Mouse (Mus musculus) spleen, postnatal 10 days (tissue): ENCODE measurements around the gene Tex22.

Source experiments
- DNase-seq, 2 experiments: peaks; one replicate each; pipeline ENCODE4 v3.0.0; 2021 to 2022; ENCODE audit warnings: low spot score in 2 of 2

Gene Tex22

GRCm38 (mm10) chr12:113056089-113056488, 18.2 kb upstream of the Tex22 start:
- no peak for DNase-seq

- no peak for DNase-seq
These were observed 14.1 kb upstream of the Tex22 start for GRCm38 (mm10) chr12:113060178-113060577.

- no peak for DNase-seq
These were observed 12.7 kb upstream of the Tex22 start for GRCm38 (mm10) chr12:113061606-113062005.

- no peak for DNase-seq
These were observed 12.1 kb upstream of the Tex22 start for GRCm38 (mm10) chr12:113062201-113062600.

- no peak for DNase-seq
These were observed 10.6 kb upstream of the Tex22 start for GRCm38 (mm10) chr12:113063700-113064099.

- no peak for DNase-seq
These were observed 6.3 kb upstream of the Tex22 start for GRCm38 (mm10) chr12:113068002-113068401.

GRCm38 (mm10) chr12:113069389-113069788, 4.9 kb upstream of the Tex22 start:
- DNase-seq: no peak

- no peak for DNase-seq
These were observed 3.0 kb upstream of the Tex22 start for GRCm38 (mm10) chr12:113071321-113071720.

- no peak for DNase-seq
These were observed 2.5 kb upstream of the Tex22 start for GRCm38 (mm10) chr12:113071827-113072226.

- DNase-seq: peak in 1 of 2 experiments; percentile 46
These were observed 628 bp upstream of the Tex22 start for GRCm38 (mm10) chr12:113073420-113074328.

GRCm38 (mm10) chr12:113075063-113075454, 757 bp downstream of the Tex22 start:
- peak; percentile 84 to 92 for DNase-seq

GRCm38 (mm10) chr12:113075486-113075885, 1.2 kb downstream of the Tex22 start:
- DNase-seq: no peak

- DNase-seq: no peak
These were observed 13.0 kb downstream of the Tex22 start for GRCm38 (mm10) chr12:113087276-113087675.

- DNase-seq: no peak
These were observed 13.7 kb downstream of the Tex22 start for GRCm38 (mm10) chr12:113088026-113088425.

GRCm38 (mm10) chr12:113089107-113089506, 14.8 kb downstream of the Tex22 start:
- DNase-seq: no peak

GRCm38 (mm10) chr12:113090053-113090452, 15.8 kb downstream of the Tex22 start:
- DNase-seq: no peak

- DNase-seq: no peak
These were observed 22.7 kb downstream of the Tex22 start for GRCm38 (mm10) chr12:113097040-113097439.

- peak; percentile 56 to 69 for DNase-seq
These were observed 23.5 kb downstream of the Tex22 start, which contains the start of gene Mta1 for GRCm38 (mm10) chr12:113097749-113098281. Gene Mta1, plus strand, starts transcription at chr12:113098278.

- peak; percentile 51 to 61 for DNase-seq
These were observed 24.3 kb downstream of the Tex22 start for GRCm38 (mm10) chr12:113098530-113099151.

- DNase-seq: no peak
These were observed 25.4 kb downstream of the Tex22 start for GRCm38 (mm10) chr12:113099470-113100237.

GRCm38 (mm10) chr12:113100448-113101076, 26.3 kb downstream of the Tex22 start:
- no peak for DNase-seq
